Comparison of ENCODE assay signal across 8 mouse cellular contexts in genomic region chr10:14544608-14544940, GRCm38 (mm10). TPM values are rescaled to one million over a fixed set of nuclear protein-coding genes. Genes with fewer than 3 reads are reported as not detected.
DNase-seq lines count a peak whose midpoint lies in the region; ATAC-seq and TF ChIP-seq lines count a peak whose summit lies in the region.

No protein-coding gene starts in this region.

- no peak for DNase-seq in liver, adult 2 months (ENCODE audit: extremely low read depth, low read depth, low spot score)
- no peak for DNase-seq in liver
- DNase-seq in midbrain, postnatal 0 days (ENCODE audit: low spot score): no peak
- no peak for DNase-seq in thymus, postnatal 36 days
- DNase-seq in natural killer cell, adult 2 months (ENCODE audit: low spot score in 2 of 2): no peak
- DNase-seq in spleen, postnatal 10 days (ENCODE audit: low spot score in 2 of 2): no peak

- 10% methylated on average over 9 of the region's 9 CpGs for WGBS in liver, adult 2 months
- 5% methylated on average over 9 of the region's 9 CpGs for WGBS in embryonic facial prominence, embryonic 15.5 days
- WGBS in intestine, embryonic 15.5 days: 10% methylated on average over 9 of the region's 9 CpGs
- 9% methylated on average over 9 of the region's 9 CpGs for WGBS in midbrain, postnatal 0 days

- H3K4me3 ChIP-seq in liver, adult 2 months (ENCODE audit: insufficient read depth, low read depth, low read length): peak overlapping the region; percentile 68
- H3K4me3 ChIP-seq in embryonic facial prominence, embryonic 15.5 days (replicated peaks): peak overlapping the region; percentile 78
- peak overlapping the region; percentile 72 for H3K4me3 ChIP-seq in intestine, embryonic 15.5 days (replicated peaks)
- H3K4me3 ChIP-seq in midbrain, postnatal 0 days (ENCODE audit: low read depth, low read length): peak overlapping the region; percentile 80

- no peaks in the 10 kb centered on the region; the same call in 1 of the 2 replicates for H3K4me1 ChIP-seq in liver, adult 2 months (ENCODE audit: control insufficient read depth, insufficient read depth, low read length)
- peaks cover 11% of the 10 kb centered on the region; the same call in 1 of the 2 replicates for H3K4me1 ChIP-seq in embryonic facial prominence, embryonic 15.5 days
- H3K4me1 ChIP-seq in intestine, embryonic 15.5 days (replicated peaks): no peaks in the 10 kb centered on the region
- no peaks in the 10 kb centered on the region for H3K4me1 ChIP-seq in midbrain, postnatal 0 days (ENCODE audit: insufficient read depth, low read length)

- no peak overlapping the region for H3K27ac ChIP-seq in liver, adult 2 months (replicated peaks; ENCODE audit: insufficient read depth, low read depth, low read length)
- H3K27ac ChIP-seq in embryonic facial prominence, embryonic 15.5 days (replicated peaks): peak overlapping the region; percentile 55
- 0 out of 2 replicates have a peak overlapping the region, but pooled peaks have one; percentile 9 for H3K27ac ChIP-seq in intestine, embryonic 15.5 days
- no peak overlapping the region for H3K27ac ChIP-seq in midbrain, postnatal 0 days (ENCODE audit: low read depth, low read length)

- no peaks in the 10 kb centered on the region for H3K9me3 ChIP-seq in embryonic facial prominence, embryonic 15.5 days (replicated peaks)
- no peaks in the 10 kb centered on the region for H3K9me3 ChIP-seq in intestine, embryonic 15.5 days
- no peaks in the 10 kb centered on the region for H3K9me3 ChIP-seq in midbrain, postnatal 0 days (ENCODE audit: low read length)

- ATAC-seq in embryonic facial prominence, embryonic 15.5 days (ENCODE audit: insufficient number of reproducible peaks, low FRiP score, low TSS enrichment, low read depth): no peak
- no peak; the same call in 1 of the 2 replicates for ATAC-seq in intestine, embryonic 15.5 days
- no peak for ATAC-seq in midbrain, postnatal 0 days (ENCODE audit: low FRiP score)

- H3K27me3 ChIP-seq in liver, adult 2 months (ENCODE audit: control insufficient read depth, insufficient read depth, low read length): peaks cover 7% of the 10 kb centered on the region
- H3K27me3 ChIP-seq in embryonic facial prominence, embryonic 15.5 days: peaks cover 4% of the 10 kb centered on the region
- peaks cover 9% of the 10 kb centered on the region; the same call in 1 of the 2 replicates for H3K27me3 ChIP-seq in intestine, embryonic 15.5 days (replicated peaks)
- peaks cover 6% of the 10 kb centered on the region for H3K27me3 ChIP-seq in midbrain, postnatal 0 days (ENCODE audit: insufficient read depth, low read length)

- H3K9ac ChIP-seq in liver, adult 2 months (ENCODE audit: low read depth, low read length): peak overlapping the region; percentile 47
- H3K9ac ChIP-seq in embryonic facial prominence, embryonic 15.5 days: peak overlapping the region; percentile 66
- peak overlapping the region; percentile 61 for H3K9ac ChIP-seq in intestine, embryonic 15.5 days
- H3K9ac ChIP-seq in midbrain, postnatal 0 days (replicated peaks; ENCODE audit: low read length, poor library complexity, severe bottlenecking): peak overlapping the region; percentile 54; the same call in 1 of the 2 replicates

- no peak for TF ChIP-seq CTCF in liver, adult 2 months (IDR thresholded peaks at IDR 0.05; ENCODE audit: low read depth, low read length)
- TF ChIP-seq CTCF in midbrain, postnatal 0 days (IDR thresholded peaks at IDR 0.05): no peak

- H3K36me3 ChIP-seq in liver, adult 2 months (ENCODE audit: control insufficient read depth, insufficient read depth, low read length): no peaks in the 10 kb centered on the region
- H3K36me3 ChIP-seq in embryonic facial prominence, embryonic 15.5 days: no peaks in the 10 kb centered on the region
- H3K36me3 ChIP-seq in intestine, embryonic 15.5 days: no peaks in the 10 kb centered on the region
- no peaks in the 10 kb centered on the region for H3K36me3 ChIP-seq in midbrain, postnatal 0 days (ENCODE audit: insufficient read depth, low read length)

- no peaks in the 10 kb centered on the region for H3K79me2 ChIP-seq in liver, adult 2 months (ENCODE audit: control insufficient read depth, insufficient read depth, low read length)

- peak overlapping the region; percentile 99 for H3K4me2 ChIP-seq in embryonic facial prominence, embryonic 15.5 days (replicated peaks)
- peak overlapping the region; percentile 99 for H3K4me2 ChIP-seq in intestine, embryonic 15.5 days (replicated peaks)
- peak overlapping the region; percentile 100 for H3K4me2 ChIP-seq in midbrain, postnatal 0 days (ENCODE audit: low read depth, low read length, poor library complexity, severe bottlenecking)

- no peak for TF ChIP-seq POLR2A in liver, adult 2 months (IDR thresholded peaks at IDR 0.05; ENCODE audit: extremely low read depth, insufficient read depth, low read length)

RNA-seq across cellular contexts. Expression of gene Adgrg6, which starts 0.9 kb away (rescaled TPM):
- total RNA-seq in liver, adult 2 months (2014; rRNA removed): 1.4 and 1.9 TPM in 2 replicates
- 0.31 and 0.44 TPM in 2 replicates for polyA plus RNA-seq in liver, adult 2 months (2012; rRNA removed)
- polyA plus RNA-seq in embryonic facial prominence, embryonic 15.5 days (2015; fragmentation: Nextera tagmentation; extraction: Ambion mirVana): 7.3 and 8.0 TPM in 2 replicates
- polyA plus RNA-seq in intestine, embryonic 15.5 days (2015; fragmentation: Nextera tagmentation; extraction: Ambion mirVana): 2.8 and 3.6 TPM in 2 replicates
- 3.0 and 5.5 TPM in 2 replicates for total RNA-seq in midbrain, postnatal 0 days (2014; rRNA removed)
- 0.86 and 1.6 TPM in 2 replicates for polyA plus RNA-seq in midbrain, postnatal 0 days (2015; fragmentation: Nextera tagmentation; extraction: Ambion mirVana)

Comparison
In these comparisons a context has a peak if more than half of its experiments do, and no peak if none do; other contexts are left out.
1. H3K27ac ChIP-seq: peak in embryonic facial prominence, embryonic 15.5 days (single experiment) and intestine, embryonic 15.5 days (single experiment); none in liver, adult 2 months (single experiment) and midbrain, postnatal 0 days (single experiment).
2. Peak in every context shown above with its lines, with median percentiles within 50 percentile points of each other: H3K4me3 ChIP-seq, H3K9ac ChIP-seq and H3K4me2 ChIP-seq.